Mouse (Mus musculus) erythroblast, embryonic 14.5 days (primary cell): ENCODE data around the gene Lrrc8a. TPM values are rescaled to one million over a fixed set of nuclear protein-coding genes. Genes with fewer than 3 reads are reported as not detected.

Source experiments
- H3K27me3 ChIP-seq: 2 replicates; pipeline ENCODE4 v1.6.1; 2012; ENCODE audit warnings: inconsistent platforms; ENCODE audit not compliant: control insufficient read depth
- H3K36me3 ChIP-seq: 2 replicates; pipeline ENCODE4 v1.6.1; 2012; ENCODE audit warnings: mild to moderate bottlenecking, inconsistent platforms; ENCODE audit not compliant: control insufficient read depth
- H3K4me1 ChIP-seq: 2 replicates; pipeline ENCODE4 v1.6.1; 2012; ENCODE audit warnings: inconsistent platforms; ENCODE audit not compliant: control insufficient read depth
- H3K4me3 ChIP-seq: replicated peaks from 2 replicates; pipeline ENCODE3; 2012; ENCODE audit warnings: moderate library complexity, mild to moderate bottlenecking, inconsistent platforms
- H3K9me3 ChIP-seq: 2 replicates; pipeline ENCODE4 v1.6.1; 2012; ENCODE audit warnings: low read length, inconsistent platforms, mixed read lengths; ENCODE audit not compliant: control insufficient read depth
- GATA1 ChIP-seq: IDR thresholded peaks from 2 replicates; pipeline ENCODE4 v1.6.1; 2012; ENCODE audit warnings: low read length, inconsistent platforms, mixed read lengths
- TAL1 ChIP-seq: IDR thresholded peaks from 3 replicates; pipeline ENCODE4 v1.6.1; 2012; ENCODE audit warnings: low read length, inconsistent platforms, mixed read lengths
- polyA plus RNA-seq: library from polyadenylated mRNA; stranded (reverse); fragments of >175 nt; gene quantifications from 2 replicates; pipeline ENCODE4 v1.2.3, GENCODE M21; 2012

The Lrrc8a gene
- polyA plus RNA-seq, 1 experiment = 0.56 TPM

DNA sequence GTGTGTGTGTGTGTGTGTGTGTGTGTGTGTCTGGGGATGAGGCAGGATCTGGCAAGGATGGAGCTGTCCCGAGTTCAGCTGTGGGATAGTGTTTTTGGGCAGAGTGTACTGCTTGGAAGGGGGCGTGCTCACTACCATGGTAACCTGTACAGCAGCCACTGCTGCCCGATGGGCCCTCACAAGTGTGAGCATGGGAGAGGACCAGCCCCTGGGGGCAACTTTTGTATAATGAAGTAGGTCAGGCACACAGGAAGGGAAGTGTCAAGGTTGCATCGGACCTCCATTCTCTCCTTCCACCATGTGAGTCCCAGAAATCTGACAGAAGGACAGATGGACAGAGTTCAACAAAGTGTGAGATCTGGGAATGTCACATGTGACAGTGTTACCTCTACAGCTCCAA lies 10.2 kb downstream of the Lrrc8a start:
- TF ChIP-seq TAL1 (no peak), GATA1 (no peak)
- Histone ChIP-seq H3K9me3 (no peaks in the 10 kb centered on the region), H3K4me1 (peaks cover 35% of the 10 kb centered on the region), H3K27me3 (no peaks in the 10 kb centered on the region), H3K36me3 (peaks cover 92% of the 10 kb centered on the region), H3K4me3 (no peak overlapping the region)

GRCm38 (mm10) chr2:30249182-30249581 lies 11.7 kb downstream of the Lrrc8a start:
- Histone ChIP-seq H3K27me3 (no peaks in the 10 kb centered on the region), H3K4me1 (peaks cover 34% of the 10 kb centered on the region), H3K9me3 (no peaks in the 10 kb centered on the region), H3K36me3 (peaks cover 92% of the 10 kb centered on the region), H3K4me3 (no peak overlapping the region)
- TF ChIP-seq GATA1 (no peak), TAL1 (no peak)

- Histone ChIP-seq H3K27me3 (no peaks in the 10 kb centered on the region), H3K9me3 (no peaks in the 10 kb centered on the region), H3K4me1 (peaks cover 30% of the 10 kb centered on the region), H3K4me3 (no peak overlapping the region), H3K36me3 (peaks cover 94% of the 10 kb centered on the region)
- no peak for TF ChIP-seq GATA1
- no peak for TF ChIP-seq TAL1
Measured at GRCm38 (mm10) chr2:30250166-30251128, 12.9 kb downstream of the Lrrc8a start.

DNA sequence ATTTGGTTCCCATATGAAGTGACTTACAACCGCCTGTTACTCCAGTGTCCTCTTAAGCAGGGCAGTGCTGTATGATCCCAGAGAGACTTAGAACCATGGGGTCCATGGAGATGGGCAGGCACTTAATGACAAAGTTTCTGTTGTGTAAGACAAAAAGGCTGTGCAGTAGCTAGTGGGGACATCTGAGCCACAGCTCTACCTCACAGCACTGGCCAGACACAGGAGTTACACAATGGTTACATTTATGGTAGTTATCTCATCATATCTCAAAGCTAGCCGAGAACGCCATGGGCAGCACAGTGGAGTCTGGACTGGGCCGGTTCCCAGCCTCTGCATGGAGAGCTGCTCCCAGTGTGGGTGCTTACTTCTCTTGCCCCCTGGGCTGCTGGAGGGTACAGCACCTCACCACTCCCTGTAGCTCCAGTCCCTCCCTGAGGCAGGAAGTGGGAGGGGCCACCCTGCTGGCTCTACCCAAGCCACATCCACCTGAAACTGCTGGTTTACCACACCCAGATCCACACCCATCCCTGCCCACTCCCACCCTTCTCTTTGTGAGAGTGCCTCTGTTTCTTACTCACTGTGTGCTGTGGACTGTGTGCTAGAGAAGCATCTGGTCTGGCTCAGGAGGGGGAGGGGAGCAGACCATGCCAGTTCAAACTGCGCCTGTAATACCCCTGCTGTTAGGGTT lies 14.0 kb downstream of the Lrrc8a start:
- peaks cover 9% of the 10 kb centered on the region for H3K9me3 ChIP-seq
- peaks cover 27% of the 10 kb centered on the region for H3K4me1 ChIP-seq
- no peak overlapping the region for H3K4me3 ChIP-seq
- no peaks in the 10 kb centered on the region for H3K27me3 ChIP-seq
- TF ChIP-seq GATA1 (no peak), TAL1 (no peak)
- peaks cover 94% of the 10 kb centered on the region for H3K36me3 ChIP-seq

DNA sequence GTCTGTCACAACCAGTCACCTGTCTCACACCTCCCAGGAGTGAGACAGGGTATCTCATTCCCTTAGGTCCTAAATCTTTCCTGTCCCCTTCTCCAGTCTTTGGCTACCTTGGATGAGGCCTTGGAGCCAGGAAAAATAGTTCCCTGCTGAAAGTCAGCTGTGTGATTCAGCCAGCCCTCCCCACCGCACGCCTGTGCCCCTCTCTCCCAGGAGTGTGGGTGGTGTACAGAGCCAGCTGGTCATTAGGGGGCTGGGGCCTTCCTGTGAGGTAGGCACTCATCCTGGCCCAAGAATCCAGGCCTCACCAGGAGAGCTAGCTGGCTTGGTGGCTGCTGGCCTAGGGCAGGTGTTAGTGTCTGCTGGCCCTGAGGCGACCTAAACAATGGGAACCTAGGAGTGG lies 15.0 kb downstream of the Lrrc8a start:
- TF ChIP-seq TAL1 = no peak
- TF ChIP-seq GATA1 = no peak
- H3K36me3 ChIP-seq = peaks cover 96% of the 10 kb centered on the region
- H3K9me3 ChIP-seq = peaks cover 9% of the 10 kb centered on the region
- H3K4me1 ChIP-seq = peaks cover 27% of the 10 kb centered on the region
- H3K27me3 ChIP-seq = no peaks in the 10 kb centered on the region
- no peak overlapping the region for H3K4me3 ChIP-seq

DNA sequence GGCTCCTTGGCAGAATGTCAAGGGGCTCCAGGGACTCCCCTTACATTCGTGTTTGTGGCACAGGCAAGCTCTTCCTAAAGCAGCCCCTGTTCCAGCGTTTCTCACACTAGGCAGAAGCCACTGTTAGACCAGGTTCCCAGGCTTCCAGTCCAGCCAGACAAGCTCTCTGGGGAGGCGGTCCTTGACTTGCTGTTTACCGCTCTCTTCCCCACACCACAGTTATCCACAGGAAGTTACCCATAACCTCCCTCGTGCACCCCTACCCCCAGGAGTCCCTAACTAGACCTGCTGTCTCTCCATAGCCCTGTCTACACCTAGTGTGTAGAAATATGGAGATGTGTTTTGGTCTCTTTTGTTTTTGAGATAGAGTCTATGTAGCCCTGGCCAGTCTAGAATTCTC lies 16.3 kb downstream of the Lrrc8a start:
- Histone ChIP-seq H3K4me3 (no peak overlapping the region), H3K4me1 (peaks cover 31% of the 10 kb centered on the region), H3K36me3 (peaks cover 96% of the 10 kb centered on the region), H3K9me3 (peaks cover 9% of the 10 kb centered on the region), H3K27me3 (no peaks in the 10 kb centered on the region)
- no peak for TF ChIP-seq TAL1
- TF ChIP-seq GATA1 = no peak

DNA sequence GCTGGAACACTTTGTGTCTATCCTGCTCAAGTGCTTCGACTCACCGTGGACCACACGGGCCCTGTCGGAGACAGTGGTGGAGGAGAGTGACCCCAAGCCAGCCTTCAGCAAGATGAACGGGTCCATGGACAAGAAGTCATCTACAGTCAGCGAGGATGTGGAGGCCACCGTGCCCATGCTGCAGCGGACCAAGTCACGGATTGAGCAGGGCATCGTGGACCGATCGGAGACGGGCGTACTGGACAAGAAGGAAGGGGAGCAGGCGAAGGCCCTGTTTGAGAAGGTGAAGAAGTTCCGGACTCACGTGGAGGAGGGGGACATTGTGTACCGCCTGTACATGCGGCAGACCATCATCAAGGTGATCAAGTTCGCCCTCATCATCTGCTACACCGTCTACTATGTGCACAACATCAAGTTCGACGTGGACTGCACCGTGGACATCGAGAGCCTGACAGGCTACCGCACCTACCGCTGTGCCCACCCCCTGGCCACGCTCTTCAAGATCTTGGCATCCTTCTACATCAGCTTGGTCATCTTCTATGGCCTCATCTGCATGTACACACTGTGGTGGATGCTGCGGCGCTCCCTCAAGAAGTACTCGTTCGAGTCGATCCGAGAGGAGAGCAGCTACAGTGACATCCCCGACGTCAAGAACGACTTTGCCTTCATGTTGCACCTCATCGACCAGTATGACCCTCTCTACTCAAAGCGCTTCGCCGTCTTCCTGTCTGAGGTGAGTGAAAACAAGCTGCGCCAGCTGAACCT lies 18.3 kb downstream of the Lrrc8a start:
- Histone ChIP-seq H3K4me1 (peaks cover 24% of the 10 kb centered on the region), H3K36me3 (peaks cover 98% of the 10 kb centered on the region), H3K4me3 (no peak overlapping the region), H3K27me3 (no peaks in the 10 kb centered on the region), H3K9me3 (peaks cover 9% of the 10 kb centered on the region)
- TF ChIP-seq TAL1 (no peak; the same call in 2 of the 3 replicates), GATA1 (no peak)

- Histone ChIP-seq H3K36me3 (peaks cover 100% of the 10 kb centered on the region), H3K4me3 (no peak overlapping the region), H3K27me3 (no peaks in the 10 kb centered on the region), H3K4me1 (peaks cover 15% of the 10 kb centered on the region), H3K9me3 (peaks cover 9% of the 10 kb centered on the region)
- TF ChIP-seq GATA1 (no peak), TAL1 (no peak)
Measured at GRCm38 (mm10) chr2:30256616-30257350, 19.3 kb downstream of the Lrrc8a start.
